Mouse (Mus musculus) small intestine, adult 2 months (tissue): ENCODE data around the gene Etfrf1. TPM values are rescaled to one million over a fixed set of nuclear protein-coding genes. Genes with fewer than 3 reads are reported as not detected.

Experiments used
- H3K27ac ChIP-seq: fragments of 200-500 bp; 2 replicates; pipeline ENCODE4 v1.5.1; 2012; ENCODE audit warnings: low read depth, low read length, control low read depth, inconsistent platforms; ENCODE audit not compliant: insufficient read depth
- H3K27me3 ChIP-seq: fragments of 200-500 bp; 2 replicates; pipeline ENCODE4 v1.6.1; 2012; ENCODE audit warnings: mild to moderate bottlenecking, moderate library complexity, low read length, inconsistent platforms; ENCODE audit not compliant: control insufficient read depth, insufficient read depth
- H3K36me3 ChIP-seq: fragments of 200-500 bp; 2 replicates; pipeline ENCODE4 v1.6.1; 2012; ENCODE audit warnings: mild to moderate bottlenecking, low read length, control low read depth, inconsistent platforms; ENCODE audit not compliant: control insufficient read depth, insufficient read depth
- H3K4me1 ChIP-seq: fragments of 200-500 bp; 2 replicates; pipeline ENCODE4 v1.6.1; 2012; ENCODE audit warnings: low read length, inconsistent platforms, mixed read lengths; ENCODE audit not compliant: control insufficient read depth, insufficient read depth, insufficient read length
- H3K4me3 ChIP-seq: fragments of 200-500 bp; 2 replicates; pipeline ENCODE4 v1.5.1; 2012; ENCODE audit warnings: low read depth, mild to moderate bottlenecking, control low read depth, inconsistent platforms, low read length, moderate library complexity
- CTCF ChIP-seq: fragments of 200-500 bp; IDR thresholded peaks from 2 replicates; pipeline ENCODE4 v1.5.1; 2012; ENCODE audit warnings: low read depth, mild to moderate bottlenecking, control low read depth, inconsistent platforms, low read length, moderate library complexity, mixed read lengths; ENCODE audit not compliant: insufficient replicate concordance, insufficient read length; ENCODE audit errors: extremely low read depth
- POLR2A ChIP-seq: fragments of 200-500 bp; IDR thresholded peaks from 2 replicates; pipeline ENCODE4 v1.6.1; 2012; ENCODE audit warnings: low read depth, mild to moderate bottlenecking, control low read depth, inconsistent platforms, low read length, moderate library complexity
- WGBS: fragments of 180-500 bp; shearing (Covaris S2); methylation state at CpG from one replicate; pipeline ENCODE4 v1.1.7; 2018; 5-methylcytosine and 5-hydroxymethylcytosine counted together
- polyA plus RNA-seq: library from polyadenylated mRNA; depleted of rRNA; stranded (reverse); fragments of >200 nt; gene quantifications from 2 replicates; pipeline ENCODE4 v1.2.3, GENCODE M21; 2012; rRNA removed

Gene Etfrf1
- polyA plus RNA-seq, 1 experiment = 0.79 TPM

DNA sequence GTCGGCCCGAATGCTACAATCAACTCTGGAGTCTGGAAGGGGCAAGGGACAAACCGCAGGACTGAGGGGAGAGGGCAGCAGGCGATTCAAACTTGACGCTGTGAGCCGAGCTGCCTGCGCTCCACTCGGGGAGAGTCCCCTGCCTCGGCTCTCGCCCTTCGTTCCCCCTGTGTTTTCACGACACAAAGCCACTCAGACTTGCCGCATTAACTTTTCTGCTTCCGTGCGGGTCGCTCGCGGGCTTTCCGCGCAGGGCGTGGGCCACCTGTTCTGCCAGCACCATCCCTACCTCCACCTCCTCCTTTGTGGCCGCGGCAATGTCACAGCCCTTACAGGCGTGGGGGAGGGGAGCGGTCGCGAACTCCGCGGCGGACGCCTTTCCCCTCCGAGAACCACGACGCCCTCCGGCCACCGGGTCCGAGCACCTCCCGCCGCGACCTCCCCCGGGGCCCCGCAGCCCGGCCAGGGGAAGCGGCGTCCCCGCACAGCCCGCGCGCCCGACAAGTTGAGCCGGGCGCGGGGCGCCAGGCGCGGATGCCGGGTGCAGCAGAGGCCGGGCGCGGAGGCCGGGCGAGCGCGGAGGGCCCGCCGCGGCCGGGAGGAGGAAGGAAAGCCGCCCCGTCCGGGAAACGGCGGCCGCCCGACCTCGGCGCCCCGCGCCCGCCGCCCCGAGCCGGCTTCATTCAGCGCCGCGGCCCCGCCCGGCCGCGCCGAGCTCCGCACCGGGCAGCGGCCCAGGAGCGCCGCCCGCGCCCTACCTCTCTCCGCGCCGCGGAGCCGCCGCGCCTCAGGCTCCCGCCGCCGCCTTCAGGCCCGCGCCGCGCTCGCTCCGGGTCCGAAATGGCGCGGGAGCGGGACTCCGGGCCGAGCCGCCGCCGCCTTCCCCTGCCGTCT is 38.6 kb downstream of the Etfrf1 start:
- TF ChIP-seq POLR2A (no peak), CTCF (no peak)
- no peaks in the 10 kb centered on the region for H3K27me3 ChIP-seq
- H3K4me1 ChIP-seq = peaks cover 4% of the 10 kb centered on the region; the same call in 1 of the 2 replicates
- H3K4me3 ChIP-seq = peak overlapping the region; percentile 71
- WGBS = 4% methylated on average over 123 of the region's 124 CpGs
- H3K27ac ChIP-seq = peak overlapping the region; percentile 60; the same call in 1 of the 2 replicates
- H3K36me3 ChIP-seq = peaks cover 10% of the 10 kb centered on the region

DNA sequence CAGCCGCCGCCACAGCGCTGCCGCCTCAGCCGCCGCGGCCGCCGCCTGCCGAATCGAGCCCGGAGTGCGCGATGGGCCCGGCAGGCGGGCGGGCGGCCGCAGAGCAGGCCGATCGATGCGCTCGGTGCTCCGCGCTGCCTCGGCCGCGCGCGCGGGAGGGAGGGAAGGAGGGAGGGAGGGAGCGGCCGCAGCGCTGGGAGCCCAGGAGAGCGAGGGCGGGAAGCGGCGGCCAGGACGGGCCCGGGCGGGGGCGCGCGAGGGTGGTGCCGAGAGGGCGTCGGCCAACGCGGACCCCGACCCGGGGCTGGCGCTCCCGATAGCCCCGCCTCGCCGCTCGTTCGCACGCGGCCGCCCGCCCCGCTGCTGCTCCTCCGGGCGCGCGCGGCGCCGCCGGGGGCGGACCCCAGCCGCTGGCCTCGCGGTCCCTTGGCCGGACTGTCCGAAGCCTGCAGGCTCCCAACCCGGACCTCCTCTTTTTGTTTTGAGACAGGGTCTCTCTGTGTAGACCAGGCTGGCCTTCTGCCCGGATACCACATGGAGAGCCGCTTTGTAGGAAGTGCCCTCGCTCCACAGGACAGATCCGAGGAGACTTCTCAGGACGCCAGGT is 39.4 kb downstream of the Etfrf1 start, which contains the start of gene Kras:
Gene Kras (minus strand): TSS at position 55 of the 607 bp plus-strand sequence.
- peaks cover 6% of the 10 kb centered on the region for H3K36me3 ChIP-seq
- TF ChIP-seq POLR2A (peak; percentile 58; the same call in 1 of the 2 replicates), CTCF (no peak)
- peak within 1 kb of the TSS; percentile 71 for H3K4me3 ChIP-seq
- H3K27me3 ChIP-seq = no peaks in the 10 kb centered on the region
- peaks cover 4% of the 10 kb centered on the region; the same call in 1 of the 2 replicates for H3K4me1 ChIP-seq
- H3K27ac ChIP-seq = peak within 1 kb of the TSS; percentile 60; the same call in 1 of the 2 replicates
- under 1% methylated on average over 77 of the region's 83 CpGs for WGBS

DNA sequence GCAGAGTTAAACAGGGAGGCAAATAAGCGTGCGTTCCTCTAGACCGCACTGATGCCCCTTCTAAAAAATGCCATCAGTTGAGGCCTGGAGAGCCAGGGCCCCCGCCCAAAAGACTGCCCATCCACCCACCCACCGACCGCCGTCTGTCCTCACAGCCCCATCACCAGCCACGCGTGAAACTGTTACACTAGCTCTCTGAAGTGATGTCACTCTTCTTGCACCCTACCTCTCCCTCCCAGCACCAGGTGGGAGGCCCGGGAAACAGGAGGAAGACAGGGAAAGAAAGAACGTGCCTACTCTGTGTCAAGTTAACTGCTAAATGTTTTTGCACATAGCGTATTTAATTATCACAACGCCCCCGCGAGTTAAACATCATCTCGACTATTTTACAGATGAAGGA is 39.9 kb downstream of the Etfrf1 start:
- peak overlapping the region; percentile 14; the same call in 1 of the 2 replicates for H3K27ac ChIP-seq
- TF ChIP-seq POLR2A = no peak
- no peak for TF ChIP-seq CTCF
- H3K4me3 ChIP-seq = peak overlapping the region; percentile 71
- H3K36me3 ChIP-seq = peaks cover 6% of the 10 kb centered on the region
- WGBS = 18% methylated on average over 16 of the region's 16 CpGs
- H3K4me1 ChIP-seq = peaks cover 4% of the 10 kb centered on the region; the same call in 1 of the 2 replicates
- H3K27me3 ChIP-seq = no peaks in the 10 kb centered on the region

DNA sequence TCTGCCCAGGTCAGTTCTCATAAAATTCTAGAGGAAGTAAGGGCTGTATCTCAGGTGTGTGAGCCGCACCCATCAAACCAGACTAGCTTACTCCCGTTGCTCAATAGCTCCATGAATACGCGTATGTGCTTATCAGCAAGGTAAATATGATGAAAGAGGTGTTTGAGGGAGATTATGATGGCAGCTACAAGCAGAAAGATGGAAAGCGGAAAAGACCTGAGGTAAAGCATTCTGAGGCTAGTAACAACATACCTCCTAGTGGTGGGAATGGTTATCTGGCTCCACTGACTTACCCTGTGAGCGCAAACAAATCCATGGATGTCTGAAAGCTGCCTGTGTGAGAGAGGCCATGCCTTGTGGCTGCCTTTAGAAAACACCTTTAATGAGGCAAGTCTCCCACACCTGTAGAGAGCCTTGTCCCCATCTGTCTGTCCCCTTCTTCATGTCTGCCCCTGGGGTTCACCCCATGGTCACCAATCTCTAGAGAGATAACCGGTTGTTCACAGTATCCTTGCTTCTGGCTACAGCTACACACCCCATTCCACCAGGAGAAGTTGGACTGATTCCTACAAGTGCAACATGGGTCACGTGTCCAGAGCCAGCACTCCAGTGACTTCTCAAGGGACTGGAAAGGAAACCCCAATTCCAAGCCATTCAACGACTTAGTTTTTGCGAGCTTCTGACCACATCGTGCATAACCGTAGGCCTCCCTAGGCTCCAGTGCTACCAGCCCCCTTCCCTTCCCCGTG is 45.2 kb downstream of the Etfrf1 start:
- peaks cover 6% of the 10 kb centered on the region; the same call in 1 of the 2 replicates for H3K4me1 ChIP-seq
- H3K27me3 ChIP-seq = no peaks in the 10 kb centered on the region
- H3K27ac ChIP-seq = no peak overlapping the region
- H3K4me3 ChIP-seq = no peak overlapping the region
- TF ChIP-seq POLR2A = no peak
- TF ChIP-seq CTCF = no peak
- H3K36me3 ChIP-seq = no peaks in the 10 kb centered on the region
- WGBS = 25% methylated on average over 13 of the region's 13 CpGs

GRCm38 (mm10) chr6:145256701-145257073 is 45.8 kb downstream of the Etfrf1 start:
- Histone ChIP-seq H3K36me3 (no peaks in the 10 kb centered on the region), H3K27ac (no peak overlapping the region), H3K4me3 (no peak overlapping the region), H3K27me3 (no peaks in the 10 kb centered on the region), H3K4me1 (peaks cover 6% of the 10 kb centered on the region; the same call in 1 of the 2 replicates)
- 20% methylated on average over 2 of the region's 2 CpGs for WGBS
- TF ChIP-seq CTCF = no peak
- TF ChIP-seq POLR2A = no peak

DNA sequence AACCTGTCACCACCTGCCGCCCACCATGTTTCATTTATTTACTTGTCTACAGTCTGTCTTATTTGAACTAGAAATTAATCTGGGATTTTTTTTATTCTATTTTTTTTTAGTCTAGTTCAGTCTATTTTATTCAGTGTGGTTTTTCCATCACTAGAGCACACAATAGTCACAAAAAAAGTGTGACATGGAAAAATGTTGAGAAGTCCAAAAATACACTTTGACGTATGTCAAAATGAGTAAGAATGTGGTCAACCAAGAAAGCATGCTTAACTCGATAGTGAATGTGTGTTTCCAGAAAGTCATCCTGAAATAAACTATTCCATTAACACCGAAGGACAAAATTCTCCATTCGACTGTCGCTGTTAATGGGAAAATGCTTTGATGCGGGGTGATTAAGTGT is 51.4 kb downstream of the Etfrf1 start:
- Histone ChIP-seq H3K27ac (no peak overlapping the region), H3K36me3 (no peaks in the 10 kb centered on the region), H3K4me3 (no peak overlapping the region), H3K27me3 (no peaks in the 10 kb centered on the region), H3K4me1 (no peaks in the 10 kb centered on the region)
- 94% methylated on average over 7 of the region's 7 CpGs for WGBS
- TF ChIP-seq POLR2A (no peak), CTCF (no peak)

Other genes with a start within 250 kb of the Etfrf1 start
- gene Bcat1, start 134.9 kb upstream of the Etfrf1 start, polyA plus RNA-seq = 0.13 and 0.22 TPM in 2 replicates
- gene Lrmp, start 95.5 kb upstream of the Etfrf1 start, polyA plus RNA-seq = 11.2 and 17.7 TPM in 2 replicates
- gene Casc1, start 129 bp upstream of the Etfrf1 start, polyA plus RNA-seq = 0.05 and 0.15 TPM in 2 replicates
- gene Kras, start 39.1 kb downstream of the Etfrf1 start, polyA plus RNA-seq = 8.6 and 26.3 TPM in 2 replicates